Mouse (Mus musculus): ENCODE measurements around the gene Gtf2h5. TPM values are rescaled to one million over a fixed set of nuclear protein-coding genes. Genes with fewer than 3 reads are reported as not detected.

Gtf2h5 gene
- polyA plus RNA-seq, 1 experiment from 2014 or later = 227 TPM

GRCm38 (mm10) chr17:6123776-6124175 lies 44.2 kb downstream of the Gtf2h5 start:
- H3K36me3 ChIP-seq (ENCODE audit: control insufficient read depth, insufficient read depth, low read length) = peaks cover 16% of the 10 kb centered on the region
- no peaks in the 10 kb centered on the region for H3K4me1 ChIP-seq (ENCODE audit: control insufficient read depth, insufficient read depth, low read depth, low read length)
- H3K27ac ChIP-seq (ENCODE audit: low read depth, low read length) = no peak overlapping the region
- no peak for ATAC-seq
- no peak overlapping the region for H3K4me2 ChIP-seq (ENCODE audit: low read length)
- H3K27me3 ChIP-seq (replicated peaks; ENCODE audit: control insufficient read depth, insufficient read depth, low read length) = no peaks in the 10 kb centered on the region
- 87% methylated on average over 4 of the region's 4 CpGs for WGBS
- no peaks in the 10 kb centered on the region for H3K9me3 ChIP-seq (ENCODE audit: control insufficient read depth, low read length)
- no peak overlapping the region for H3K4me3 ChIP-seq (ENCODE audit: low read length)
- no peak overlapping the region for H3K9ac ChIP-seq (ENCODE audit: low read depth, low read length)

- Histone ChIP-seq H3K27ac (ENCODE audit: low read depth, low read length) (no peak overlapping the region), H3K4me1 (ENCODE audit: control insufficient read depth, insufficient read depth, low read depth, low read length) (no peaks in the 10 kb centered on the region), H3K36me3 (ENCODE audit: control insufficient read depth, insufficient read depth, low read length) (peaks cover 16% of the 10 kb centered on the region), H3K9me3 (ENCODE audit: control insufficient read depth, low read length) (no peaks in the 10 kb centered on the region), H3K4me3 (ENCODE audit: low read length) (no peak overlapping the region), H3K9ac (ENCODE audit: low read depth, low read length) (no peak overlapping the region), H3K4me2 (ENCODE audit: low read length) (no peak overlapping the region), H3K27me3 (replicated peaks; ENCODE audit: control insufficient read depth, insufficient read depth, low read length) (no peaks in the 10 kb centered on the region)
- ATAC-seq = no peak
- WGBS = 90% methylated on average over 3 of the region's 3 CpGs
Observed at GRCm38 (mm10) chr17:6125441-6125840, 45.9 kb downstream of the Gtf2h5 start.

GRCm38 (mm10) chr17:6128039-6128438 lies 48.5 kb downstream of the Gtf2h5 start:
- H3K4me2 ChIP-seq (ENCODE audit: low read length) = no peak overlapping the region
- no peak overlapping the region for H3K27ac ChIP-seq (ENCODE audit: low read depth, low read length)

GRCm38 (mm10) chr17:6129361-6129760 lies 49.8 kb downstream of the Gtf2h5 start:
- Histone ChIP-seq H3K27me3 (replicated peaks; ENCODE audit: control insufficient read depth, insufficient read depth, low read length) (no peaks in the 10 kb centered on the region), H3K9ac (ENCODE audit: low read depth, low read length) (no peak overlapping the region), H3K4me1 (ENCODE audit: control insufficient read depth, insufficient read depth, low read depth, low read length) (no peaks in the 10 kb centered on the region), H3K9me3 (ENCODE audit: control insufficient read depth, low read length) (no peaks in the 10 kb centered on the region), H3K36me3 (ENCODE audit: control insufficient read depth, insufficient read depth, low read length) (peaks cover 6% of the 10 kb centered on the region), H3K4me2 (ENCODE audit: low read length) (no peak overlapping the region), H3K27ac (ENCODE audit: low read depth, low read length) (no peak overlapping the region), H3K4me3 (ENCODE audit: low read length) (no peak overlapping the region)
- 67% methylated on average over 4 of the region's 4 CpGs for WGBS
- peak; percentile 72 for ATAC-seq

More at GRCm38 (mm10) chr17:6128039-6128438, 48.5 kb downstream of the Gtf2h5 start:
- H3K4me3 ChIP-seq (ENCODE audit: low read length) = no peak overlapping the region
- H3K9me3 ChIP-seq (ENCODE audit: control insufficient read depth, low read length) = no peaks in the 10 kb centered on the region
- WGBS = 65% methylated on average over 3 of the region's 3 CpGs
- ATAC-seq = no peak
- H3K27me3 ChIP-seq (replicated peaks; ENCODE audit: control insufficient read depth, insufficient read depth, low read length) = no peaks in the 10 kb centered on the region
- H3K36me3 ChIP-seq (ENCODE audit: control insufficient read depth, insufficient read depth, low read length) = peaks cover 9% of the 10 kb centered on the region
- no peaks in the 10 kb centered on the region for H3K4me1 ChIP-seq (ENCODE audit: control insufficient read depth, insufficient read depth, low read depth, low read length)
- no peak overlapping the region for H3K9ac ChIP-seq (ENCODE audit: low read depth, low read length)

GRCm38 (mm10) chr17:6131083-6131482 lies 51.5 kb downstream of the Gtf2h5 start:
- H3K4me2 ChIP-seq (ENCODE audit: low read length) = no peak overlapping the region
- H3K9ac ChIP-seq (ENCODE audit: low read depth, low read length) = no peak overlapping the region
- H3K27me3 ChIP-seq (replicated peaks; ENCODE audit: control insufficient read depth, insufficient read depth, low read length) = no peaks in the 10 kb centered on the region
- peaks cover 2% of the 10 kb centered on the region; the same call in 1 of the 2 replicates for H3K36me3 ChIP-seq (ENCODE audit: control insufficient read depth, insufficient read depth, low read length)
- H3K4me3 ChIP-seq (ENCODE audit: low read length) = no peak overlapping the region
- no peaks in the 10 kb centered on the region for H3K4me1 ChIP-seq (ENCODE audit: control insufficient read depth, insufficient read depth, low read depth, low read length)
- WGBS = 96% methylated on average over 3 of the region's 3 CpGs
- ATAC-seq = no peak
- no peaks in the 10 kb centered on the region for H3K9me3 ChIP-seq (ENCODE audit: control insufficient read depth, low read length)
- no peak overlapping the region for H3K27ac ChIP-seq (ENCODE audit: low read depth, low read length)

Small RNAs within 50 kb of the gene (microRNA-seq; reads per million reads assigned to microRNA genes)
- gene Gm22774 = not detected

Other genes with a start within 250 kb of the Gtf2h5 start
- gene Snx9, start 238.5 kb upstream of the Gtf2h5 start, polyA plus RNA-seq (2015; fragmentation: Nextera tagmentation; extraction: Ambion mirVana) = 6.1 and 7.6 TPM in 2 replicates
- 1.9 and 2.1 TPM in 2 replicates for gene Synj2, start 138.5 kb upstream of the Gtf2h5 start, polyA plus RNA-seq (2015; fragmentation: Nextera tagmentation; extraction: Ambion mirVana)
- 11.8 and 12.5 TPM in 2 replicates for gene Serac1, start within 50 bp of the Gtf2h5 start, polyA plus RNA-seq (2015; fragmentation: Nextera tagmentation; extraction: Ambion mirVana)
- gene Tulp4, start 26.7 kb downstream of the Gtf2h5 start, polyA plus RNA-seq (2015; fragmentation: Nextera tagmentation; extraction: Ambion mirVana) = 110 and 113 TPM in 2 replicates
- 60.2 and 62.0 TPM in 2 replicates for gene Tmem181a, start 177.1 kb downstream of the Gtf2h5 start, polyA plus RNA-seq (2015; fragmentation: Nextera tagmentation; extraction: Ambion mirVana)
- gene Dynlt1a, start 237.7 kb downstream of the Gtf2h5 start, polyA plus RNA-seq (2015; fragmentation: Nextera tagmentation; extraction: Ambion mirVana) = 47.9 and 51.4 TPM in 2 replicates

Measured in hindbrain, embryonic 16.5 days (tissue).